Comparison of ENCODE assay signal across 22 mouse cellular contexts in the genomic region with DNA sequence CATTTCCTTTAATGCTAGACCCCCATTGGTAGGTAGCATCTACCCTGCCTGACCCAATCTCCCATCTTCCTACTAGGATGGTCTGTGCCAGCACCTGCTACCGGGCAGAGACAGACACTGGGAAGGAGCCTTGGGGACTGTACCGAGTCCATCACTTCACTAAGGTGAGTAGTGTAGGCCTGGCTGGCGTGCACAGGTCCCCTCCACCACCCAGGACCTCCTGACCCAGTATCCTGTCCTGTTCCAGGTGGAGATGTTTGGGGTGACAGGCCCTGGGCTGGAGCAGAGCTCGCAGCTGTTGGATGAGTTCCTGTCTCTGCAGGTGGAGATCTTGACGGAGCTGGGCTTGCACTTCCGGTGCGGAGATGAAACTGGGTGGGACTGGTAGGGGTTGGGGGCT. TPM values are rescaled to one million over a fixed set of nuclear protein-coding genes. Genes with fewer than 3 reads are reported as not detected.
"Had no signal": no experiment of that assay in that cellular context is flagged by ENCODE, and none has a peak within 500 bp of the region (broad histone marks: within the 10 kb centered on the region; RNA-seq: fewer than 3 reads in every experiment).

No protein-coding gene starts in this region.

- H3K4me2 ChIP-seq: lung, embryonic 14.5 days; midbrain, embryonic 12.5 days; neural tube, embryonic 12.5 days; stomach, embryonic 15.5 days had no signal

- H3K9ac ChIP-seq: lung, embryonic 14.5 days; midbrain, embryonic 12.5 days; neural tube, embryonic 12.5 days; stomach, embryonic 15.5 days had no signal

- H3K4me3 ChIP-seq: midbrain, embryonic 10.5 days; midbrain, embryonic 12.5 days; neural tube, embryonic 12.5 days; stomach, embryonic 15.5 days had no signal

- H3K27me3 ChIP-seq: midbrain, embryonic 12.5 days; neural tube, embryonic 12.5 days; stomach, embryonic 15.5 days had no signal

- H3K4me1 ChIP-seq: midbrain, embryonic 10.5 days; midbrain, embryonic 12.5 days; neural tube, embryonic 12.5 days; stomach, embryonic 15.5 days had no signal

- H3K27ac ChIP-seq: midbrain, embryonic 10.5 days; midbrain, embryonic 12.5 days; neural tube, embryonic 12.5 days; stomach, embryonic 15.5 days; stomach, postnatal 0 days had no signal

- ATAC-seq: lung, postnatal 0 days; midbrain, embryonic 16.5 days had no signal

- DNase-seq: lung, adult 18-20 months; lung, embryonic 14.5 days; lung, postnatal 4 days; midbrain, embryonic 14.5 days; right cerebral cortex, postnatal 14 days; thymus, adult 2 months; thymus, postnatal 25 days; thymus, postnatal 4 days had no signal

- H3K9me3 ChIP-seq: midbrain, embryonic 10.5 days; midbrain, embryonic 12.5 days; neural tube, embryonic 12.5 days; stomach, embryonic 15.5 days had no signal

RNA-seq across cellular contexts. Expression of a gene that starts 6.0 kb away (rescaled TPM):
- total RNA-seq: megakaryocyte, adult 5-6 weeks; megakaryocyte-erythroid progenitor cell, adult 5-6 weeks; monocyte, adult 5-6 weeks; neutrophil, adult 5-6 weeks had no signal
- polyA plus RNA-seq: lung, embryonic 14.5 days; lung, postnatal 0 days; midbrain, embryonic 10.5 days; midbrain, embryonic 12.5 days; spleen, adult 2 months; stomach, embryonic 15.5 days; stomach, postnatal 0 days; testis, adult 2 months; urinary bladder, adult 2 months had no signal
